Mouse (Mus musculus) liver, adult 2 months (tissue): ENCODE data around the gene Tgm1. TPM values are rescaled to one million over a fixed set of nuclear protein-coding genes. Genes with fewer than 3 reads are reported as not detected.
A peak's percentile ranks its signal among the peaks of the same experiment; 100 is the strongest.

Experiments used
- DNase-seq: peaks from one replicate; pipeline ENCODE4 v3.0.0-alpha.2; 2011; ENCODE audit warnings: low read depth, low spot score; ENCODE audit errors: extremely low read depth
- H3K27ac ChIP-seq: fragments of 200-500 bp; replicated peaks from 2 replicates; pipeline ENCODE4 v1.5.1; 2012; ENCODE audit warnings: low read depth, mild to moderate bottlenecking, control low read depth, inconsistent platforms, low read length; ENCODE audit not compliant: insufficient read depth
- H3K27me3 ChIP-seq: fragments of 200-500 bp; 2 replicates; pipeline ENCODE4 v1.6.1; 2012; ENCODE audit warnings: mild to moderate bottlenecking, moderate library complexity, low read length, inconsistent platforms; ENCODE audit not compliant: control insufficient read depth, insufficient read depth
- H3K36me3 ChIP-seq: fragments of 200-500 bp; 2 replicates; pipeline ENCODE4 v1.6.1; 2012; ENCODE audit warnings: low read length, inconsistent platforms; ENCODE audit not compliant: control insufficient read depth, insufficient read depth
- H3K4me1 ChIP-seq: fragments of 200-500 bp; 2 replicates; pipeline ENCODE4 v1.6.1; 2011; ENCODE audit warnings: low read length; ENCODE audit not compliant: control insufficient read depth, insufficient read depth
- H3K4me3 ChIP-seq: fragments of 200-500 bp; 2 replicates; pipeline ENCODE4 v1.5.1; 2011; ENCODE audit warnings: low read depth, mild to moderate bottlenecking, control low read depth, low read length, moderate library complexity; ENCODE audit not compliant: insufficient read depth
- H3K79me2 ChIP-seq: fragments of 200-500 bp; 2 replicates; pipeline ENCODE4 v1.6.1; 2012; ENCODE audit warnings: inconsistent platforms, mild to moderate bottlenecking, low read length, moderate library complexity; ENCODE audit not compliant: control insufficient read depth, insufficient read depth
- H3K9ac ChIP-seq: fragments of 200-500 bp; 2 replicates; pipeline ENCODE4 v1.6.1; 2012; ENCODE audit warnings: low read depth, mild to moderate bottlenecking, control low read depth, inconsistent platforms, low read length
- CTCF ChIP-seq: fragments of 200-500 bp; IDR thresholded peaks from 2 replicates; pipeline ENCODE4 v1.5.1; 2011; ENCODE audit warnings: low read depth, low read length, control low read depth
- POLR2A ChIP-seq: fragments of 200-500 bp; IDR thresholded peaks from 2 replicates; pipeline ENCODE4 v1.6.1; 2011; ENCODE audit warnings: low read length, control low read depth; ENCODE audit not compliant: insufficient read depth; ENCODE audit errors: extremely low read depth
- WGBS: fragments of 180-500 bp; shearing (Covaris S2); methylation state at CpG from one replicate; pipeline ENCODE4 v1.1.7; 2018; 5-methylcytosine and 5-hydroxymethylcytosine counted together
- polyA plus RNA-seq: library from polyadenylated mRNA; depleted of rRNA; stranded (reverse); fragments of >200 nt; gene quantifications from 2 replicates; pipeline ENCODE4 v1.2.3, GENCODE M21; 2012
- total RNA-seq: library from RNA; depleted of rRNA; stranded (reverse); fragments of >200 nt; gene quantifications from 2 replicates; pipeline ENCODE4 v1.2.3, GENCODE M21; 2014

Gene Tgm1
- total and polyA plus RNA-seq, 2 experiments = 7.9 to 22.8 TPM

- Histone ChIP-seq H3K27ac (peak overlapping the region; percentile 70), H3K4me1 (peaks cover 14% of the 10 kb centered on the region), H3K9ac (peak overlapping the region; percentile 66), H3K36me3 (peaks cover 28% of the 10 kb centered on the region), H3K27me3 (no peaks in the 10 kb centered on the region), H3K79me2 (peaks cover 5% of the 10 kb centered on the region), H3K4me3 (peak overlapping the region; percentile 17)
- peak; percentile 87 for DNase-seq
- 4% methylated on average over 10 of the region's 10 CpGs for WGBS
- TF ChIP-seq CTCF (peak; percentile 97), POLR2A (no peak)
These were observed 30.0 kb upstream of the Tgm1 start for GRCm38 (mm10) chr14:55743711-55744110.

GRCm38 (mm10) chr14:55737086-55737687 lies 23.5 kb upstream of the Tgm1 start:
- peak overlapping the region; percentile 15 for H3K27ac ChIP-seq
- H3K4me3 ChIP-seq = no peak overlapping the region
- DNase-seq = peak; percentile 54
- H3K9ac ChIP-seq = no peak overlapping the region
- peaks cover 12% of the 10 kb centered on the region for H3K4me1 ChIP-seq
- H3K79me2 ChIP-seq = no peaks in the 10 kb centered on the region
- no peaks in the 10 kb centered on the region for H3K27me3 ChIP-seq
- WGBS = 56% methylated on average over 9 of the region's 9 CpGs
- TF ChIP-seq POLR2A (no peak), CTCF (no peak)
- H3K36me3 ChIP-seq = peaks cover 27% of the 10 kb centered on the region

- H3K9ac ChIP-seq = no peak overlapping the region
- H3K4me1 ChIP-seq = peaks cover 12% of the 10 kb centered on the region
- no peaks in the 10 kb centered on the region for H3K27me3 ChIP-seq
- DNase-seq = peak; percentile 45
- H3K27ac ChIP-seq = peak overlapping the region; percentile 63
- no peak overlapping the region for H3K4me3 ChIP-seq
- H3K36me3 ChIP-seq = peaks cover 18% of the 10 kb centered on the region
- H3K79me2 ChIP-seq = no peaks in the 10 kb centered on the region
- WGBS = 74% methylated on average over 4 of the region's 4 CpGs
- TF ChIP-seq CTCF (no peak), POLR2A (no peak)
These were observed 22.0 kb upstream of the Tgm1 start for GRCm38 (mm10) chr14:55735758-55736157.

- Histone ChIP-seq H3K27me3 (no peaks in the 10 kb centered on the region), H3K9ac (no peak overlapping the region), H3K79me2 (no peaks in the 10 kb centered on the region), H3K36me3 (peaks cover 16% of the 10 kb centered on the region), H3K27ac (no peak overlapping the region), H3K4me3 (no peak overlapping the region), H3K4me1 (peaks cover 12% of the 10 kb centered on the region)
- no peak for DNase-seq
- WGBS = 58% methylated on average over 3 of the region's 3 CpGs
- TF ChIP-seq POLR2A (no peak), CTCF (no peak)
These were observed 21.6 kb upstream of the Tgm1 start for GRCm38 (mm10) chr14:55735334-55735733.

GRCm38 (mm10) chr14:55734869-55735268 lies 21.1 kb upstream of the Tgm1 start:
- Histone ChIP-seq H3K4me1 (peaks cover 9% of the 10 kb centered on the region), H3K9ac (no peak overlapping the region), H3K27me3 (no peaks in the 10 kb centered on the region), H3K79me2 (no peaks in the 10 kb centered on the region), H3K36me3 (peaks cover 12% of the 10 kb centered on the region), H3K4me3 (no peak overlapping the region), H3K27ac (no peak overlapping the region)
- DNase-seq = no peak
- 74% methylated on average over 7 of the region's 7 CpGs for WGBS
- no peak for TF ChIP-seq POLR2A
- no peak for TF ChIP-seq CTCF

GRCm38 (mm10) chr14:55733889-55734288 lies 20.2 kb upstream of the Tgm1 start:
- DNase-seq = no peak
- H3K4me3 ChIP-seq = no peak overlapping the region
- WGBS = 71% methylated on average over 10 of the region's 10 CpGs
- H3K36me3 ChIP-seq = peaks cover 8% of the 10 kb centered on the region
- H3K9ac ChIP-seq = no peak overlapping the region
- H3K79me2 ChIP-seq = no peaks in the 10 kb centered on the region
- H3K4me1 ChIP-seq = peaks cover 8% of the 10 kb centered on the region
- TF ChIP-seq POLR2A (no peak), CTCF (no peak)
- H3K27ac ChIP-seq = no peak overlapping the region
- H3K27me3 ChIP-seq = no peaks in the 10 kb centered on the region
